Mouse (Mus musculus) cerebellum, adult 2 months (tissue): ENCODE results near the gene Cbarp.

Experiments used
- CTCF ChIP-seq: fragments of 200-500 bp; IDR thresholded peaks from 2 replicates; pipeline ENCODE4 v1.5.1; 2011; ENCODE audit warnings: low read depth, mild to moderate bottlenecking, control low read depth, low read length, moderate library complexity, borderline replicate concordance; ENCODE audit not compliant: insufficient read depth
- POLR2A ChIP-seq: fragments of 200-500 bp; IDR thresholded peaks from 2 replicates; pipeline ENCODE4 v1.6.1; 2011; ENCODE audit warnings: low read length, control low read depth, borderline replicate concordance; ENCODE audit not compliant: insufficient read depth

- TF ChIP-seq POLR2A = no peak
- TF ChIP-seq CTCF = no peak
Observed at GRCm38 (mm10) chr10:80121639-80122038, 19.0 kb downstream of the Cbarp start.
